Mouse (Mus musculus): ENCODE data around the gene Cenpp. TPM values are rescaled to one million over a fixed set of nuclear protein-coding genes. Genes with fewer than 3 reads are reported as not detected.

Cenpp gene
- polyA plus RNA-seq, 1 experiment from 2014 or later = 9.6 TPM

GRCm38 (mm10) chr13:49651136-49651535 is 1.4 kb downstream of the Cenpp start:
- WGBS = 47% methylated on average over 2 of the region's 2 CpGs
- H3K4me3 ChIP-seq (replicated peaks; ENCODE audit: low read depth, low read length) = no peak overlapping the region
- no peaks in the 10 kb centered on the region for H3K27me3 ChIP-seq (ENCODE audit: control insufficient read depth, insufficient read depth, low read length)
- no peak overlapping the region for H3K4me2 ChIP-seq (ENCODE audit: low read length)
- no peak for ATAC-seq (ENCODE audit: low FRiP score, low TSS enrichment)
- H3K9ac ChIP-seq (replicated peaks; ENCODE audit: low read length) = no peak overlapping the region
- DNase-seq = no peak
- no peaks in the 10 kb centered on the region for H3K9me3 ChIP-seq (ENCODE audit: control insufficient read depth, low read length)
- H3K27ac ChIP-seq (replicated peaks; ENCODE audit: low read depth, low read length) = no peak overlapping the region
- peaks cover 3% of the 10 kb centered on the region for H3K36me3 ChIP-seq (ENCODE audit: control insufficient read depth, insufficient read depth, low read length)
- peaks cover 12% of the 10 kb centered on the region; the same call in 1 of the 2 replicates for H3K4me1 ChIP-seq (ENCODE audit: control insufficient read depth, insufficient read depth, low read length)

- DNase-seq = no peak
- no peak overlapping the region for H3K9ac ChIP-seq (replicated peaks; ENCODE audit: low read length)
- no peaks in the 10 kb centered on the region for H3K4me1 ChIP-seq (ENCODE audit: control insufficient read depth, insufficient read depth, low read length)
- no peak overlapping the region for H3K27ac ChIP-seq (replicated peaks; ENCODE audit: low read depth, low read length)
- H3K4me3 ChIP-seq (replicated peaks; ENCODE audit: low read depth, low read length) = no peak overlapping the region
- no peaks in the 10 kb centered on the region for H3K36me3 ChIP-seq (ENCODE audit: control insufficient read depth, insufficient read depth, low read length)
- no peak for ATAC-seq (ENCODE audit: low FRiP score, low TSS enrichment)
- no peak overlapping the region for H3K4me2 ChIP-seq (ENCODE audit: low read length)
- no peaks in the 10 kb centered on the region for H3K27me3 ChIP-seq (ENCODE audit: control insufficient read depth, insufficient read depth, low read length)
- WGBS = 91% methylated on average over 1 of the region's 1 CpGs
- H3K9me3 ChIP-seq (ENCODE audit: control insufficient read depth, low read length) = no peaks in the 10 kb centered on the region
Observed at GRCm38 (mm10) chr13:49646019-49646418, 6.6 kb downstream of the Cenpp start.

GRCm38 (mm10) chr13:49644731-49645529 is 7.7 kb downstream of the Cenpp start:
- Histone ChIP-seq H3K4me3 (replicated peaks; ENCODE audit: low read depth, low read length) (no peak overlapping the region), H3K4me1 (ENCODE audit: control insufficient read depth, insufficient read depth, low read length) (no peaks in the 10 kb centered on the region), H3K27ac (replicated peaks; ENCODE audit: low read depth, low read length) (no peak overlapping the region), H3K9ac (replicated peaks; ENCODE audit: low read length) (no peak overlapping the region), H3K4me2 (ENCODE audit: low read length) (no peak overlapping the region), H3K27me3 (ENCODE audit: control insufficient read depth, insufficient read depth, low read length) (no peaks in the 10 kb centered on the region), H3K36me3 (ENCODE audit: control insufficient read depth, insufficient read depth, low read length) (no peaks in the 10 kb centered on the region), H3K9me3 (ENCODE audit: control insufficient read depth, low read length) (no peaks in the 10 kb centered on the region)
- 80% methylated on average over 2 of the region's 2 CpGs for WGBS
- ATAC-seq (ENCODE audit: low FRiP score, low TSS enrichment) (no peak), DNase-seq (peak; percentile 73)

- Histone ChIP-seq H3K4me3 (replicated peaks; ENCODE audit: low read depth, low read length) (no peak overlapping the region), H3K36me3 (ENCODE audit: control insufficient read depth, insufficient read depth, low read length) (no peaks in the 10 kb centered on the region), H3K27ac (replicated peaks; ENCODE audit: low read depth, low read length) (no peak overlapping the region), H3K9me3 (ENCODE audit: control insufficient read depth, low read length) (no peaks in the 10 kb centered on the region), H3K4me1 (ENCODE audit: control insufficient read depth, insufficient read depth, low read length) (no peaks in the 10 kb centered on the region), H3K4me2 (ENCODE audit: low read length) (no peak overlapping the region), H3K27me3 (ENCODE audit: control insufficient read depth, insufficient read depth, low read length) (no peaks in the 10 kb centered on the region), H3K9ac (replicated peaks; ENCODE audit: low read length) (no peak overlapping the region)
- DNase-seq = no peak
- no peak for ATAC-seq (ENCODE audit: low FRiP score, low TSS enrichment)
Observed at GRCm38 (mm10) chr13:49643669-49644362, 8.8 kb downstream of the Cenpp start.

GRCm38 (mm10) chr13:49642650-49643049 is 9.9 kb downstream of the Cenpp start:
- Histone ChIP-seq H3K9me3 (ENCODE audit: control insufficient read depth, low read length) (no peaks in the 10 kb centered on the region), H3K27me3 (ENCODE audit: control insufficient read depth, insufficient read depth, low read length) (no peaks in the 10 kb centered on the region), H3K4me1 (ENCODE audit: control insufficient read depth, insufficient read depth, low read length) (no peaks in the 10 kb centered on the region), H3K36me3 (ENCODE audit: control insufficient read depth, insufficient read depth, low read length) (no peaks in the 10 kb centered on the region), H3K9ac (replicated peaks; ENCODE audit: low read length) (no peak overlapping the region), H3K4me3 (replicated peaks; ENCODE audit: low read depth, low read length) (no peak overlapping the region), H3K27ac (replicated peaks; ENCODE audit: low read depth, low read length) (no peak overlapping the region), H3K4me2 (ENCODE audit: low read length) (no peak overlapping the region)
- DNase-seq (no peak), ATAC-seq (ENCODE audit: low FRiP score, low TSS enrichment) (no peak)
- WGBS = 83% methylated on average over 6 of the region's 6 CpGs

- no peaks in the 10 kb centered on the region for H3K9me3 ChIP-seq (ENCODE audit: control insufficient read depth, low read length)
- no peaks in the 10 kb centered on the region for H3K36me3 ChIP-seq (ENCODE audit: control insufficient read depth, insufficient read depth, low read length)
- ATAC-seq (ENCODE audit: low FRiP score, low TSS enrichment) (no peak), DNase-seq (no peak)
- no peaks in the 10 kb centered on the region for H3K4me1 ChIP-seq (ENCODE audit: control insufficient read depth, insufficient read depth, low read length)
- H3K9ac ChIP-seq (replicated peaks; ENCODE audit: low read length) = no peak overlapping the region
- 99% methylated on average over 2 of the region's 2 CpGs for WGBS
- H3K4me2 ChIP-seq (ENCODE audit: low read length) = no peak overlapping the region
- H3K27me3 ChIP-seq (ENCODE audit: control insufficient read depth, insufficient read depth, low read length) = no peaks in the 10 kb centered on the region
- H3K4me3 ChIP-seq (replicated peaks; ENCODE audit: low read depth, low read length) = no peak overlapping the region
- H3K27ac ChIP-seq (replicated peaks; ENCODE audit: low read depth, low read length) = no peak overlapping the region
Observed at GRCm38 (mm10) chr13:49639965-49640364, 12.6 kb downstream of the Cenpp start.

- 80% methylated on average over 2 of the region's 2 CpGs for WGBS
- H3K27me3 ChIP-seq (ENCODE audit: control insufficient read depth, insufficient read depth, low read length) = no peaks in the 10 kb centered on the region
- H3K36me3 ChIP-seq (ENCODE audit: control insufficient read depth, insufficient read depth, low read length) = no peaks in the 10 kb centered on the region
- no peak overlapping the region for H3K4me2 ChIP-seq (ENCODE audit: low read length)
- H3K9me3 ChIP-seq (ENCODE audit: control insufficient read depth, low read length) = no peaks in the 10 kb centered on the region
- DNase-seq (no peak), ATAC-seq (ENCODE audit: low FRiP score, low TSS enrichment) (no peak)
- no peak overlapping the region for H3K9ac ChIP-seq (replicated peaks; ENCODE audit: low read length)
- no peak overlapping the region for H3K4me3 ChIP-seq (replicated peaks; ENCODE audit: low read depth, low read length)
- H3K4me1 ChIP-seq (ENCODE audit: control insufficient read depth, insufficient read depth, low read length) = no peaks in the 10 kb centered on the region
- no peak overlapping the region for H3K27ac ChIP-seq (replicated peaks; ENCODE audit: low read depth, low read length)
Observed at GRCm38 (mm10) chr13:49629076-49629475, 23.5 kb downstream of the Cenpp start.

- DNase-seq = no peak
- Histone ChIP-seq H3K9me3 (ENCODE audit: control insufficient read depth, low read length) (no peaks in the 10 kb centered on the region), H3K27me3 (ENCODE audit: control insufficient read depth, insufficient read depth, low read length) (no peaks in the 10 kb centered on the region), H3K4me2 (ENCODE audit: low read length) (no peak overlapping the region), H3K9ac (replicated peaks; ENCODE audit: low read length) (no peak overlapping the region), H3K27ac (replicated peaks; ENCODE audit: low read depth, low read length) (no peak overlapping the region), H3K4me3 (replicated peaks; ENCODE audit: low read depth, low read length) (no peak overlapping the region), H3K4me1 (ENCODE audit: control insufficient read depth, insufficient read depth, low read length) (no peaks in the 10 kb centered on the region), H3K36me3 (ENCODE audit: control insufficient read depth, insufficient read depth, low read length) (no peaks in the 10 kb centered on the region)
- ATAC-seq (ENCODE audit: low FRiP score, low TSS enrichment) = no peak
Observed at GRCm38 (mm10) chr13:49628167-49628566, 24.4 kb downstream of the Cenpp start.

- H3K27me3 ChIP-seq (ENCODE audit: control insufficient read depth, insufficient read depth, low read length) = no peaks in the 10 kb centered on the region
- WGBS = 91% methylated on average over 1 of the region's 1 CpGs
- no peak for ATAC-seq (ENCODE audit: low FRiP score, low TSS enrichment)
Observed at GRCm38 (mm10) chr13:49623216-49623615, 29.4 kb downstream of the Cenpp start.

More at GRCm38 (mm10) chr13:49623216-49623615, 29.4 kb downstream of the Cenpp start:
- Histone ChIP-seq H3K9ac (replicated peaks; ENCODE audit: low read length) (no peak overlapping the region), H3K4me2 (ENCODE audit: low read length) (no peak overlapping the region), H3K4me1 (ENCODE audit: control insufficient read depth, insufficient read depth, low read length) (no peaks in the 10 kb centered on the region), H3K9me3 (ENCODE audit: control insufficient read depth, low read length) (no peaks in the 10 kb centered on the region), H3K36me3 (ENCODE audit: control insufficient read depth, insufficient read depth, low read length) (no peaks in the 10 kb centered on the region), H3K27ac (replicated peaks; ENCODE audit: low read depth, low read length) (no peak overlapping the region), H3K4me3 (replicated peaks; ENCODE audit: low read depth, low read length) (no peak overlapping the region)
- DNase-seq = no peak
